Comparison of ENCODE assay signal across 24 mouse cellular contexts in the genomic region with DNA sequence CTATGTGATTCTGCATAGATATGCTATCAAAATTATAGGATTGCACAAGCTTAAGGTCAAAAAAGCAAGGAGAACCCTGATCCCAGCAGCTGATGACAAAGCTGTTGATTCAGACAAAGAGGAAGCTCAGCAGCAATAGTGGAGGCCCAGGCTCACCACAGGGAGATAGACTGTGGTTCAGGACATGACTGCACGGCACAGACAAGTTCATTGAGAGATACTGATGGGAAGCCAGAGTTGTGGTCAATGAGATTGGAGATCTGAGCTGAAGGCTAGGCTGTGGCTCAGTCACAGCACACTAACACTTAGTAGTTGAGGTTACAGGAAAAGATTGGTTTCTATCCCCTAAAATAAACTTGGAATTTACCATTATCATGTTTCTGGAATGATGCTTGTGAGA. TPM values are rescaled to one million over a fixed set of nuclear protein-coding genes. Genes with fewer than 3 reads are reported as not detected.
DNase-seq lines count a peak whose midpoint lies in the region; ATAC-seq lines count a peak whose summit lies in the region.
"Had no signal": no experiment of that assay in that cellular context is flagged by ENCODE, and none has a peak within 500 bp of the region (broad histone marks: within the 10 kb centered on the region; RNA-seq: fewer than 3 reads in every experiment).

No protein-coding gene starts in this region.

- WGBS in embryonic facial prominence, embryonic 14.5 days: 67% methylated on average over 1 of the region's 1 CpGs
- WGBS in embryonic facial prominence, embryonic 10.5 days: 71% methylated on average over 1 of the region's 1 CpGs
- WGBS in midbrain, embryonic 13.5 days: 73% methylated on average over 1 of the region's 1 CpGs

- no peak for ATAC-seq in embryonic facial prominence, embryonic 14.5 days (ENCODE audit: low read depth)
- ATAC-seq in common myeloid progenitor, adult 5-6 weeks (replicated peaks; ENCODE audit: low read depth, poor library complexity, severe bottlenecking): peak; percentile 100
- no peak for ATAC-seq in midbrain, embryonic 13.5 days
- ATAC-seq: forebrain, embryonic 15.5 days; intestine, embryonic 16.5 days had no signal

- no peak overlapping the region for H3K4me3 ChIP-seq in embryonic facial prominence, embryonic 14.5 days (ENCODE audit: low read depth, low read length)
- H3K4me3 ChIP-seq in embryonic facial prominence, embryonic 10.5 days: no peak overlapping the region
- peak overlapping the region; percentile 13 for H3K4me3 ChIP-seq in megakaryocyte, embryonic 14.5 days (replicated peaks)
- no peak overlapping the region for H3K4me3 ChIP-seq in midbrain, embryonic 13.5 days (replicated peaks)
- H3K4me3 ChIP-seq: forebrain, embryonic 15.5 days; heart, embryonic 10.5 days; hindbrain, embryonic 13.5 days had no signal

- H3K9me3 ChIP-seq in embryonic facial prominence, embryonic 14.5 days (ENCODE audit: control insufficient read depth, low read length): no peaks in the 10 kb centered on the region
- no peaks in the 10 kb centered on the region for H3K9me3 ChIP-seq in embryonic facial prominence, embryonic 10.5 days
- H3K9me3 ChIP-seq in megakaryocyte, embryonic 14.5 days: peaks cover 6% of the 10 kb centered on the region
- no peaks in the 10 kb centered on the region for H3K9me3 ChIP-seq in midbrain, embryonic 13.5 days
- H3K9me3 ChIP-seq: forebrain, embryonic 15.5 days; heart, embryonic 10.5 days; hindbrain, embryonic 13.5 days had no signal

- H3K36me3 ChIP-seq in embryonic facial prominence, embryonic 14.5 days (ENCODE audit: control insufficient read depth, insufficient read depth, low read length): no peaks in the 10 kb centered on the region
- H3K36me3 ChIP-seq in embryonic facial prominence, embryonic 10.5 days (replicated peaks): no peaks in the 10 kb centered on the region
- H3K36me3 ChIP-seq in megakaryocyte, embryonic 14.5 days (replicated peaks; ENCODE audit: low read length): no peaks in the 10 kb centered on the region
- no peaks in the 10 kb centered on the region for H3K36me3 ChIP-seq in midbrain, embryonic 13.5 days
- H3K36me3 ChIP-seq: forebrain, embryonic 15.5 days; heart, embryonic 10.5 days; hindbrain, embryonic 13.5 days had no signal

- no peak overlapping the region for H3K9ac ChIP-seq in embryonic facial prominence, embryonic 14.5 days (ENCODE audit: low read depth, low read length)
- no peak overlapping the region for H3K9ac ChIP-seq in midbrain, embryonic 13.5 days (replicated peaks)
- H3K9ac ChIP-seq: forebrain, embryonic 15.5 days; hindbrain, embryonic 13.5 days had no signal

- peak; percentile 43 for DNase-seq in embryonic facial prominence, embryonic 14.5 days (ENCODE audit: low spot score)
- no peak for DNase-seq in embryonic facial prominence, embryonic 10.5 days (ENCODE audit: low spot score)
- no peak for DNase-seq in ovary, postnatal 14 days (ENCODE audit: low spot score)
- no peak for DNase-seq in adrenal gland, adult 18-20 months (ENCODE audit: low spot score in 2 of 2)
- DNase-seq: adrenal gland, postnatal 10 days; cerebellum, adult 11-12 months; cerebellum, adult 9-10 months; cerebellum, postnatal 36 days; gastrocnemius, postnatal 36 days; heart, adult 18-20 months; heart, postnatal 10 days; heart, postnatal 4 days had no signal

- no peak overlapping the region for H3K27ac ChIP-seq in embryonic facial prominence, embryonic 14.5 days (replicated peaks; ENCODE audit: low read depth, low read length)
- no peak overlapping the region for H3K27ac ChIP-seq in embryonic facial prominence, embryonic 10.5 days (replicated peaks)
- no peak overlapping the region for H3K27ac ChIP-seq in midbrain, embryonic 13.5 days
- H3K27ac ChIP-seq: forebrain, embryonic 15.5 days; heart, embryonic 10.5 days; hindbrain, embryonic 13.5 days had no signal

- no peak overlapping the region for H3K4me2 ChIP-seq in embryonic facial prominence, embryonic 14.5 days (ENCODE audit: low read depth, low read length)
- no peak overlapping the region for H3K4me2 ChIP-seq in midbrain, embryonic 13.5 days (replicated peaks)
- H3K4me2 ChIP-seq: forebrain, embryonic 15.5 days; hindbrain, embryonic 13.5 days had no signal

- H3K27me3 ChIP-seq in embryonic facial prominence, embryonic 14.5 days (replicated peaks; ENCODE audit: control insufficient read depth, insufficient read depth, low read length): no peaks in the 10 kb centered on the region
- H3K27me3 ChIP-seq in embryonic facial prominence, embryonic 10.5 days (replicated peaks; ENCODE audit: low read depth, poor library complexity, severe bottlenecking): no peaks in the 10 kb centered on the region
- H3K27me3 ChIP-seq in megakaryocyte, embryonic 14.5 days (replicated peaks): peaks cover 20% of the 10 kb centered on the region
- no peaks in the 10 kb centered on the region for H3K27me3 ChIP-seq in midbrain, embryonic 13.5 days
- H3K27me3 ChIP-seq: forebrain, embryonic 15.5 days; hindbrain, embryonic 13.5 days had no signal

- no peaks in the 10 kb centered on the region for H3K4me1 ChIP-seq in embryonic facial prominence, embryonic 14.5 days (ENCODE audit: control insufficient read depth, insufficient read depth, low read length)
- no peaks in the 10 kb centered on the region for H3K4me1 ChIP-seq in embryonic facial prominence, embryonic 10.5 days
- peaks cover 4% of the 10 kb centered on the region for H3K4me1 ChIP-seq in megakaryocyte, embryonic 14.5 days
- H3K4me1 ChIP-seq in midbrain, embryonic 13.5 days (replicated peaks): no peaks in the 10 kb centered on the region
- H3K4me1 ChIP-seq: forebrain, embryonic 15.5 days; heart, embryonic 10.5 days; hindbrain, embryonic 13.5 days had no signal

RNA-seq across cellular contexts. Expression of gene Slc40a1, which starts 21.5 kb away (rescaled TPM):
- polyA plus RNA-seq in embryonic facial prominence, embryonic 14.5 days (2014; fragmentation: Nextera tagmentation; extraction: Ambion mirVana): 37.0 and 38.1 TPM in 2 replicates
- polyA plus RNA-seq in embryonic facial prominence, embryonic 10.5 days (2016; fragmentation: Nextera tagmentation; extraction: Ambion mirVana): 8.2 and 8.7 TPM in 2 replicates
- 31.8 and 46.4 TPM in 2 replicates for total RNA-seq in common myeloid progenitor, adult 5-6 weeks (2017)
- 1.1 and 1.5 TPM in 2 replicates for polyA plus RNA-seq in megakaryocyte, embryonic 14.5 days (2012; ENCODE audit: insufficient read depth, low replicate concordance)
- polyA plus RNA-seq in midbrain, embryonic 13.5 days (2015; fragmentation: Nextera tagmentation; extraction: Ambion mirVana): 27.5 and 30.0 TPM in 2 replicates
- total RNA-seq in adrenal gland, adult 18-20 months (2021): 10 to 100 TPM in 1 of 2 experiments, 1 to 10 TPM in 1; 6.9 to 11.1 TPM

RNA-seq across cellular contexts. Expression of gene Gm5269, which starts 57.8 kb away (rescaled TPM):
- polyA plus RNA-seq in embryonic facial prominence, embryonic 14.5 days (2014; fragmentation: Nextera tagmentation; extraction: Ambion mirVana): not detected in 2 replicates
- not detected in 2 replicates for polyA plus RNA-seq in embryonic facial prominence, embryonic 10.5 days (2016; fragmentation: Nextera tagmentation; extraction: Ambion mirVana)
- not detected in 2 replicates for total RNA-seq in common myeloid progenitor, adult 5-6 weeks (2017)
- polyA plus RNA-seq in megakaryocyte, embryonic 14.5 days (2012; ENCODE audit: insufficient read depth, low replicate concordance): not detected in 2 replicates
- not detected in 2 replicates for polyA plus RNA-seq in midbrain, embryonic 13.5 days (2015; fragmentation: Nextera tagmentation; extraction: Ambion mirVana)
- not detected for total RNA-seq in adrenal gland, adult 18-20 months (2021)
- total RNA-seq: adrenal gland, postnatal 10 days; gastrocnemius, adult 8-10 months; gastrocnemius, postnatal 36 days; heart, adult 18-20 months; heart, postnatal 10 days; heart, postnatal 4 days had no signal
- polyA plus RNA-seq: C2C12; embryonic facial prominence, embryonic 11.5 days; forebrain, embryonic 11.5 days; forebrain, embryonic 15.5 days; heart, embryonic 10.5 days; heart, embryonic 14.5 days; hindbrain, embryonic 13.5 days; intestine, embryonic 16.5 days had no signal
